Mouse (Mus musculus) thymus, adult 2 months (tissue): ENCODE data around the gene Coro1a. TPM values are rescaled to one million over a fixed set of nuclear protein-coding genes. Genes with fewer than 3 reads are reported as not detected.
A peak's percentile ranks its signal among the peaks of the same experiment; 100 is the strongest.

Experiments
- DNase-seq: peaks from one replicate; pipeline ENCODE4 v3.0.0; 2021
- H3K27ac ChIP-seq: fragments of 200-500 bp; 2 replicates; pipeline ENCODE4 v1.5.1; 2012; ENCODE audit warnings: low read length, control low read depth; ENCODE audit not compliant: control insufficient read depth, insufficient read depth
- H3K27me3 ChIP-seq: fragments of 200-500 bp; 2 replicates; pipeline ENCODE4 v1.6.1; 2012; ENCODE audit warnings: mild to moderate bottlenecking, low read length, moderate library complexity, mixed read lengths; ENCODE audit not compliant: control insufficient read depth, insufficient read depth
- H3K36me3 ChIP-seq: fragments of 200-500 bp; 2 replicates; pipeline ENCODE4 v1.6.1; 2012; ENCODE audit warnings: mild to moderate bottlenecking, low read length, moderate library complexity; ENCODE audit not compliant: control insufficient read depth, insufficient read depth
- H3K4me1 ChIP-seq: fragments of 200-500 bp; replicated peaks from 2 replicates; pipeline ENCODE4 v1.6.1; 2012; ENCODE audit warnings: low read length; ENCODE audit not compliant: control insufficient read depth, insufficient read depth
- H3K4me3 ChIP-seq: fragments of 200-500 bp; 2 replicates; pipeline ENCODE4 v1.5.1; 2012; ENCODE audit warnings: mild to moderate bottlenecking, low read length, control low read depth, moderate library complexity; ENCODE audit not compliant: control insufficient read depth, insufficient read depth
- CTCF ChIP-seq: fragments of 200-500 bp; IDR thresholded peaks from 2 replicates; pipeline ENCODE4 v1.5.1; 2012; ENCODE audit warnings: mild to moderate bottlenecking, control low read depth, low read length, moderate library complexity, borderline replicate concordance; ENCODE audit not compliant: control insufficient read depth, poor library complexity, insufficient read depth; ENCODE audit errors: extremely low read depth
- POLR2A ChIP-seq: fragments of 200-500 bp; IDR thresholded peaks from 2 replicates; pipeline ENCODE4 v1.6.1; 2012; ENCODE audit warnings: mild to moderate bottlenecking, low read length, control low read depth, moderate library complexity; ENCODE audit not compliant: control insufficient read depth, poor library complexity, insufficient read depth; ENCODE audit errors: extremely low read depth
- WGBS: fragments of 180-500 bp; shearing (Covaris S2); methylation state at CpG from one replicate; pipeline ENCODE4 v1.1.7; 2018; 5-methylcytosine and 5-hydroxymethylcytosine counted together
- polyA plus RNA-seq: library from polyadenylated mRNA; depleted of rRNA; stranded (reverse); fragments of >200 nt; gene quantifications from 2 replicates; pipeline ENCODE4 v1.2.3, GENCODE M21; 2012; rRNA removed

Coro1a gene
- 2,939 and 3,162 TPM in 2 replicates for polyA plus RNA-seq

DNA sequence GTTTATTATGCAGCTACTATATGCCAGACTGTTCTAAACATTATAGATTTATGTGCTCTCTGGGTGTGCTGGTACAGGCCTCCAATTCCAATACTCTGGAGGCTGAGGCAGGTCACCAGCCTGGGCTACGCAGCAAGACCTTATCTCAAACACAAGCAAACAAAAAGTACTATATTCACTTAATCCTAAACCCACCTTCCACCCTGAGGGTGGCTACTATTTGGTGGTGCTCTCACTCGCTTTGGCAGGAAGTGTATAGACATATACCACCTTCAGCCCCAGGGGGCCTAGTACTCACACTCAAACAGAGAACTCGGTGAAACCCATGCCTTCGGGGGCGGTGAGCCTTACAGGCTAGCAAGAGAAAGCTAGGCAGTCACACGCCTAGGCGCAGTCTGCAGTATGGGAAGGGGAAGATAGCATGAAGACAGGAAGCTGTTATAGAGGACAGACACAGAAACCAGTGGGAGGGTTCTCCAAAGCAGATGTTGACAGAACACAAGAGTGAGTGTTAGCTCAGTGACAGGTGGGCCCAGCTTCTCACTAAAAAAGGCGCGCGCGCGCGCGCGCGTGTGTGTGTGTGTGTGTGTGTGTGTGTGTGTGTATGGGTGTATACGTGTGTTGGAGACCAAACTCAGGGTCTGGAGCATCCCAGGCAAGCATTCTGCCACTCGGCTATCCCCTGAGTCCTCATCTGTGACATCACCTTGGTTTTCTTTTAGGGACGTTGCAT is at the start of gene Coro1a:
TSS of gene Coro1a (minus strand) at position 346 of the 733 bp plus-strand sequence.
- Histone ChIP-seq H3K27ac (peak within 1 kb of the TSS; percentile 98), H3K36me3 (0 out of 2 replicates have a peak, but pooled peaks cover 5% of the 10 kb centered on the region), H3K4me3 (no peak within 1 kb of the TSS; the same call in 1 of the 2 replicates), H3K4me1 (peaks cover 47% of the 10 kb centered on the region), H3K27me3 (no peaks in the 10 kb centered on the region)
- 13% methylated on average over 19 of the region's 19 CpGs for WGBS
- TF ChIP-seq CTCF, result 0 out of 2 replicates have a peak, but pooled peaks have one; percentile 41
- TF ChIP-seq POLR2A, result no peak; the same call in 1 of the 2 replicates
- DNase-seq, result peak; percentile 80

- H3K4me1 ChIP-seq, result peaks cover 7% of the 10 kb centered on the region
- H3K27ac ChIP-seq, result no peak overlapping the region
- no peaks in the 10 kb centered on the region for H3K36me3 ChIP-seq
- H3K4me3 ChIP-seq, result no peak overlapping the region
- TF ChIP-seq CTCF (peak; percentile 86; the same call in 1 of the 2 replicates), POLR2A (no peak)
- DNase-seq, result peak; percentile 63
- 6% methylated on average over 9 of the region's 9 CpGs for WGBS
- H3K27me3 ChIP-seq, result no peaks in the 10 kb centered on the region
Measured at GRCm38 (mm10) chr7:126754866-126755265, 47.3 kb upstream of the Coro1a start.

DNA sequence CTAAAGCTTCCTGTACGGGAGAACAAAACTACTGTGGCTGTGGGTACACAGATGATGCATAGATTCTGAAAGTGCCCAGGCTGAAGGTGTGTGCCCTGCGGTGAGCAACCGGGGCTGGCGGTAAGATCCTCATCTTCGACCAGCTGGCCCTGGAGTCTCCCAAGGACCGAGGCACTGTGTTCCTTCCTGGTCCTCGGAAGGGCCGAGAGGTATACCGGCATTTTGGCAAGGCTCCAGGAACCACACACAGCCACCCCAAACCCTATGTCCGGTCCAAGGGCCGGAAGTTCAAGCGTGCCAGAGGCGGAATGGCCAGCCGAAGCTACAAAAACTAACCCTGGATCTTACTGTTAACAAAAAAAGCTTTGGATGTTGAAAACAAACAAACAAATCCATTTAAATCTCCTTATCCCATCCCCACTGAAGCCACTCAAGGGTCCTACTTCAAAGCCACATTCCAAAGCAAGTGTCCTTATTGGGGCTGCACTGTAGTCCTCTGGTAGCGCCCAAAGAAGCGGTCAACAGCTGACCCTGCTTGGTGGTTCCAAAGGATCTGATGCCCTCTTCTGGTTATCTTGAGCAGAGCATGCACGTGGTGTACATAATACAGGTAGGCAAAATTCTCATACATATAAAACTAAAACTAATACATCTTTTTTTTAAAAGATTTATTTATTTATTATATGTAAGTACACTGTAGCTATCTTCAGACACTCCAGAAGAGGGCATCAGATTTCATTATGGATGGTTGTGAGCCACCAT is 42.2 kb upstream of the Coro1a start:
- TF ChIP-seq CTCF (no peak), POLR2A (no peak)
- Histone ChIP-seq H3K4me1 (peaks cover 10% of the 10 kb centered on the region), H3K27ac (no peak overlapping the region), H3K27me3 (no peaks in the 10 kb centered on the region), H3K36me3 (no peaks in the 10 kb centered on the region), H3K4me3 (no peak overlapping the region)
- no peak for DNase-seq
- 97% methylated on average over 17 of the region's 17 CpGs for WGBS

DNA sequence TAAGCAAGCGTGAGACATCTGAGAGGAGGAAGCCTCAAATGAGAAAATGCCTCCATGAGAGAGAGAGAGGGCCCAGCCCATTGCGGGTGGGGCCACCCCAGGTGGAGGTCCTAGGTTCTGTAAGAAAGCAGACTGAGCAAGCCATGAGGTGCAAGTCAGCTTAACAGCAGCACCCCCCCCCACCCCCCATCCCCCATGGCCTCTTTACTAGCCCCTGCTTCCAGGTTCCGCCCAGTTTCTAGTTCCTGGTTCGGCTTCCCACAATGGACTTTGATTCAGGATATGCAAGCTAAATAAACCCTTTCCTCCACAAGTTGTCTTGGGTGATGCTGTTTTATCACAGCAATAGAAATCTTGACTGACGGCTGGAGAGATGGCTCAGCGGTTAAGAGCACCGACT is 41.2 kb upstream of the Coro1a start:
- DNase-seq, result no peak
- WGBS, result 92% methylated on average over 7 of the region's 7 CpGs
- TF ChIP-seq CTCF (no peak), POLR2A (no peak)

GRCm38 (mm10) chr7:126746798-126747197 is 39.2 kb upstream of the Coro1a start:
- Histone ChIP-seq H3K27ac (no peak overlapping the region), H3K4me1 (peaks cover 5% of the 10 kb centered on the region; the same call in 1 of the 2 replicates), H3K27me3 (no peaks in the 10 kb centered on the region), H3K4me3 (no peak overlapping the region), H3K36me3 (no peaks in the 10 kb centered on the region)
- WGBS, result 18% methylated on average over 6 of the region's 6 CpGs
- TF ChIP-seq POLR2A, result no peak
- no peak for TF ChIP-seq CTCF
- DNase-seq, result no peak

More for the DNA sequence above, 41.2 kb upstream of the Coro1a start:
- Histone ChIP-seq H3K4me3 (no peak overlapping the region), H3K36me3 (no peaks in the 10 kb centered on the region), H3K27ac (no peak overlapping the region), H3K4me1 (peaks cover 5% of the 10 kb centered on the region; the same call in 1 of the 2 replicates), H3K27me3 (no peaks in the 10 kb centered on the region)

DNA sequence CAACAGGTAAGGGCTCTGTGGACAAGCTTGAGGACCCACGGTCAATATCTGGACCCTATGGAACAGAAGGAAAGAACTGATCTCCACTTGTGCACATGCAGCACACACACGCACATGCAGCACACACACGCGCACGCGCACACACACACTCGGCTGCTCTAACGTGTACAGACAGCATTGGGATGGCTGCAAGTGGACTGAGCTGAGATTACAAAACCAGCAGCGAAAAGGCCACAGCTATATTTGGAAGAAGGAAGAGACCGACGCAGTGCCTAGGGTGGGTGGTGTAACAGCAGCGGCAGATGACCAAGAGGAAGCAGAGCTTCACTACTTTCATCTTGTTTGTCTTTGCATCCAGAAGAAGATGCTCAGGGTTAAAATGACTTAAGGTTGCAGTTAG is 38.5 kb upstream of the Coro1a start:
- no peak for TF ChIP-seq POLR2A
- TF ChIP-seq CTCF, result no peak
- no peak overlapping the region for H3K27ac ChIP-seq

More for the DNA sequence above, 38.5 kb upstream of the Coro1a start:
- peaks cover 5% of the 10 kb centered on the region; the same call in 1 of the 2 replicates for H3K4me1 ChIP-seq
- H3K4me3 ChIP-seq, result no peak overlapping the region
- no peaks in the 10 kb centered on the region for H3K27me3 ChIP-seq
- no peaks in the 10 kb centered on the region for H3K36me3 ChIP-seq
- WGBS, result 69% methylated on average over 12 of the region's 12 CpGs
- DNase-seq, result no peak
